Mouse (Mus musculus) heart, postnatal 0 days (tissue): ENCODE results near the gene Nmnat2. TPM values are rescaled to one million over a fixed set of nuclear protein-coding genes. Genes with fewer than 3 reads are reported as not detected.

ENCODE experiments used
- ATAC-seq: fragments of 200-750 bp; cut with Nextera tagmentation; 2 replicates; pipeline ENCODE4 v1.8.0; 2017; ENCODE audit warnings: low read depth, moderate number of reproducible peaks, moderate library complexity; ENCODE audit not compliant: insufficient read depth
- DNase-seq: peaks from one replicate; pipeline ENCODE4 v3.0.0-alpha.2; 2016; ENCODE audit warnings: low spot score
- H3K27ac ChIP-seq: fragments of 300-500 bp; sonication (generic); 2 replicates; pipeline ENCODE4 v1.5.1; 2014; ENCODE audit warnings: low read depth, mild to moderate bottlenecking
- H3K27me3 ChIP-seq: fragments of 300-500 bp; sonication (generic); 2 replicates; pipeline ENCODE4 v1.6.1; 2014; ENCODE audit warnings: low read length, mixed read lengths; ENCODE audit not compliant: control insufficient read depth, insufficient read depth
- H3K36me3 ChIP-seq: fragments of 300-500 bp; sonication (generic); replicated peaks from 2 replicates; pipeline ENCODE4 v1.6.1; 2014; ENCODE audit warnings: low read length, mixed read lengths; ENCODE audit not compliant: control insufficient read depth, insufficient read depth
- H3K4me1 ChIP-seq: fragments of 300-500 bp; sonication (generic); 2 replicates; pipeline ENCODE4 v1.6.1; 2014; ENCODE audit warnings: antibody characterized with exemption; ENCODE audit not compliant: control insufficient read depth, insufficient read depth
- H3K4me2 ChIP-seq: fragments of 300-500 bp; sonication (generic); 2 replicates; pipeline ENCODE4 v1.6.1; 2014; ENCODE audit warnings: low read depth, mild to moderate bottlenecking, low read length, moderate library complexity
- H3K4me3 ChIP-seq: fragments of 300-500 bp; sonication (generic); 2 replicates; pipeline ENCODE4 v1.5.1; 2014; ENCODE audit warnings: low read depth, low read length
- H3K9ac ChIP-seq: fragments of 300-500 bp; sonication (generic); replicated peaks from 2 replicates; pipeline ENCODE4 v1.6.1; 2014; ENCODE audit warnings: low read depth, low read length, mixed read lengths
- H3K9me3 ChIP-seq: fragments of 300-500 bp; sonication (generic); replicated peaks from 2 replicates; pipeline ENCODE4 v1.6.1; 2016; ENCODE audit warnings: low read length; ENCODE audit not compliant: control insufficient read depth
- CTCF ChIP-seq: IDR thresholded peaks from 2 replicates; pipeline ENCODE4 v1.5.1; 2016; ENCODE audit warnings: antibody characterized with exemption, control low read depth, low read depth
- EP300 ChIP-seq: IDR thresholded peaks from 2 replicates; pipeline ENCODE4 v1.6.1; 2016; ENCODE audit warnings: antibody characterized with exemption, low read depth
- WGBS: fragments of 180-500 bp; shearing (Covaris S2); extraction: QIAGEN DNeasy Blood & Tissue Kit; methylation state at CpG from one replicate; pipeline ENCODE4 v1.1.7; 2014; 5-methylcytosine and 5-hydroxymethylcytosine counted together
- polyA plus RNA-seq: library from polyadenylated mRNA; unstranded; fragments of >200 nt; fragmentation: Nextera tagmentation; extraction: Ambion mirVana; gene quantifications from 2 replicates; pipeline ENCODE4 v1.2.1, GENCODE M21; 2015
- total RNA-seq: library from RNA; depleted of rRNA; stranded (reverse); fragments of >200 nt; gene quantifications from 2 replicates; pipeline ENCODE4 v1.2.3, GENCODE M21; 2014; ENCODE audit warnings: low replicate concordance

The Nmnat2 gene
- total and polyA plus RNA-seq, 2 experiments from 2014 or later, result 0.57 to 0.69 TPM

DNA sequence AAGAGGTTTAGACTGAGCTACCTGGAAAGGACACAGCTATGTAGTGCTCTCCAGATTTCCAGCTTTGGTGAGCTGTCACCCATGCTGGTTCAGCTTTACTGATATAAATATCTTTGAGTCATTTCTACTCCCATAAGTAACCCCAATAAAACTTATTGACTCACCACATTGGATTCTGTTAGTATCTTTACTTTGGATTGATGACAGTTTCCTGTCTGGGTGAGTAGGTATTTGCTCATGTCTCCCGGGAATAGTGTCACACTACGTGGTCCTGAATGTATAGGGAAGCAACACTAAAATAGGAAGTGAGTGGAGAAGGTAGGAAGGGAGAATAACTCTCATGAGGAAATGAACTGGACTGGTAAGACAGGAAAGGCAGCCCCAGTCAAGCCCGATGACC lies 33.0 kb upstream of the Nmnat2 start:
- no peak overlapping the region for H3K4me2 ChIP-seq
- H3K4me1 ChIP-seq, result no peaks in the 10 kb centered on the region
- no peaks in the 10 kb centered on the region for H3K36me3 ChIP-seq
- 46% methylated on average over 3 of the region's 3 CpGs for WGBS
- H3K4me3 ChIP-seq, result no peak overlapping the region
- no peaks in the 10 kb centered on the region for H3K9me3 ChIP-seq
- DNase-seq (no peak), ATAC-seq (no peak)
- no peak for TF ChIP-seq EP300
- TF ChIP-seq CTCF, result no peak
- no peak overlapping the region for H3K9ac ChIP-seq
- H3K27me3 ChIP-seq, result no peaks in the 10 kb centered on the region
- no peak overlapping the region for H3K27ac ChIP-seq

DNA sequence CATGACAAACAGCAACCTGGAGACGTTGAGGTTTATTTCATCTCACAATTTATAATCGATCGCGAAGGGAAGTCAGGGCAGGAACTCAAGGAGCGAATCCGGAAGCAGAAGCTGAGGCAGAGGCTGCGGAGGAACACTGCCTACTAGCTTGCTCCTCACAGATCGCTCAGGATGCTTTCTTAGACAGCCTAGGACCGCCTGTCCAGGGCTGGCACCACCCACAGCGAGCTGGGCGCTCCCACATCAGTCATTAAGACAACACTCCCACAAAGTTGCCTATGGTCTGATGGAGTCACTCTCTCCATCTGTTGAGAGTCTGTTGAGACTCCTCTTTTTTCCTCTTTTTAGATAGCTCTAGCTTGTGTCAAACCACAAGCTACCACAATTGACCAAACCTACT lies 20.8 kb upstream of the Nmnat2 start:
- no peak overlapping the region for H3K4me2 ChIP-seq
- H3K4me1 ChIP-seq, result no peaks in the 10 kb centered on the region
- no peaks in the 10 kb centered on the region for H3K9me3 ChIP-seq
- no peak for DNase-seq
- H3K36me3 ChIP-seq, result no peaks in the 10 kb centered on the region
- TF ChIP-seq EP300 (no peak), CTCF (no peak)
- 56% methylated on average over 11 of the region's 11 CpGs for WGBS
- no peaks in the 10 kb centered on the region for H3K27me3 ChIP-seq
- no peak for ATAC-seq
- no peak overlapping the region for H3K4me3 ChIP-seq
- H3K9ac ChIP-seq, result no peak overlapping the region
- H3K27ac ChIP-seq, result no peak overlapping the region

DNA sequence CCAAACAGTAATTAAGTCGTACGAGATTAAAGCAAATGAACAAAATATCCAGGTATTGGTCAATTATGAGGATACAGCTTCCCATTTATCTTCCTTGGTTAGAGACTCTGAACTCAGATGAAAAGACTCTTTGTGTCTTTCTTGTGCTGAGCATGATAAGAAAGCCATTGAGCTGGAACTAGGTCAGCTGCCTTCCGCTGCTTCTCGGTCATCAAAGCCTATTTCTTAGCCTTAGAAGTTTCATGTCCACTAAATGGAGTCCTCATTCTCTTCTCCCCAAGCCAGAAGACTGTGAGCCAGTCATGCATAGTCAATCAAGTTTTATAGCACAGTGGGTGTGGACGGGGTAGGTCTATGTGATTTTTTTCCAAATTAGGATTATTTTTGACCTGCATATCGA lies 19.3 kb upstream of the Nmnat2 start:
- ATAC-seq, result no peak
- no peaks in the 10 kb centered on the region for H3K4me1 ChIP-seq
- no peak overlapping the region for H3K27ac ChIP-seq
- WGBS, result 81% methylated on average over 6 of the region's 6 CpGs
- no peaks in the 10 kb centered on the region for H3K27me3 ChIP-seq
- H3K9me3 ChIP-seq, result no peaks in the 10 kb centered on the region
- H3K4me2 ChIP-seq, result no peak overlapping the region
- no peak for TF ChIP-seq CTCF
- TF ChIP-seq EP300, result no peak
- H3K36me3 ChIP-seq, result no peaks in the 10 kb centered on the region
- no peak overlapping the region for H3K9ac ChIP-seq
- H3K4me3 ChIP-seq, result no peak overlapping the region
- no peak for DNase-seq

DNA sequence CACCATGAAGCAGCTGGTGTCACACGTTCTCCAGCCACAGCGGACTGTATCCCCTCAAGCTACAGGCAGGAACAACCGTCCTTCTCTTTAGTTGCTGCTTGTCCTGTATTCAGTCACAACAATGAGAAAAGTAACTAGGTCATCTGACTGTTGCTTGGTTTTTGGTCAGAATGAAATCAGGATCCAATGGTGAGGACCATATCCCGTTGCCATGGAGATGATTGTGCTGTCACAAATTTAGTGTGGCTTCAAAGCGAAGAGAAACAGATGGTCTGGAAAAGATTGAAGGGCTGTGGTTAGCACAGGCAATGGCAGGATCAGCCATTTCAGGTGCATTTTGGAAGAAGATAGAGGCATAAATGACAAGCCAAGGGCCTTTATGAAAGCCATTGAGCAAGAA lies 18.4 kb upstream of the Nmnat2 start:
- H3K9me3 ChIP-seq, result no peaks in the 10 kb centered on the region
- ATAC-seq (no peak), DNase-seq (no peak)
- 57% methylated on average over 5 of the region's 5 CpGs for WGBS
- no peak overlapping the region for H3K9ac ChIP-seq
- no peaks in the 10 kb centered on the region for H3K4me1 ChIP-seq
- no peaks in the 10 kb centered on the region for H3K36me3 ChIP-seq
- no peak overlapping the region for H3K4me3 ChIP-seq
- H3K27ac ChIP-seq, result no peak overlapping the region
- TF ChIP-seq CTCF (no peak), EP300 (no peak)
- H3K27me3 ChIP-seq, result no peaks in the 10 kb centered on the region
- no peak overlapping the region for H3K4me2 ChIP-seq

DNA sequence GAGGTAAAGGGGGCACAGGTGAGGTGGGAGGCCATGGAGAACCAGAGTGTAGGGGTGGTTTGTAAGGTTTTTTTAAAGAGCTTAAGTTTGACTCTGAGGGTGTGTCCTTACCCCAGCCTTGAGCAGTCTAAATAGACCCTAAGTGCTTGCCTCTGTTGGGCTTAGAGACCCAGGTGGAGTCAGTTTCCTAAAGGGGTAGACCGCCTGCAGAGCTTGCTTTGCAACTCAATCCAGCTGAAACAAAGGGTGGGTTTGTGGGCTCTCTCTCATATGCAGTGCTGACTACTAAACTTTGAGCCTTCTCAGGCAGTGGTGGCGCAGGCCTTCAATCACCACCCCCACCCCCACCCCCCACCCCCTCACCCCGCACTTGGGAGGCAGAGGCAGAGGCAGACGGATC lies 11.8 kb upstream of the Nmnat2 start:
- no peak overlapping the region for H3K4me2 ChIP-seq
- no peaks in the 10 kb centered on the region for H3K9me3 ChIP-seq
- no peaks in the 10 kb centered on the region for H3K4me1 ChIP-seq
- H3K27me3 ChIP-seq, result no peaks in the 10 kb centered on the region
- WGBS, result 53% methylated on average over 4 of the region's 4 CpGs
- no peak overlapping the region for H3K27ac ChIP-seq
- H3K4me3 ChIP-seq, result no peak overlapping the region
- DNase-seq, result no peak
- no peak overlapping the region for H3K9ac ChIP-seq
- ATAC-seq, result no peak
- no peaks in the 10 kb centered on the region for H3K36me3 ChIP-seq
- TF ChIP-seq EP300, result no peak
- TF ChIP-seq CTCF, result no peak

DNA sequence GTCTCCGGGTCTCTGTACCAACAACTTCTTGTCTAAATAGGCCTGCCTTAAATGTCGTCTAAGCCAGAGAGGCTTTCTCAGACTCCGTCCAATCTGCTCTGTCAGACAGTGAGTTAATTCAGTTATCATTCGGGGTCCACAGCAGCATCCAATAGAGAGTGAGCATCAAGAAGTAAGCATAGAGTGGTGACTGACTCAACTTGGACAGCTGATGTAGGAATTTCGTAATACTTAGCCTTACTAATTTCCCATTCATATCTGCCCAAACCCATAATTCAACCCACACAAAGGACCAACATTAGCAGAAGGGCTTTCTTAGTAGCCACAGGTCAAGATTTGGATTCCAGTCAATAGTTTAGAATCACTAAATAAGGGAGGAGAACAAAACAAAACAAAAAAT lies 626 bp upstream of the Nmnat2 start:
- H3K4me1 ChIP-seq, result peaks cover 6% of the 10 kb centered on the region; the same call in 1 of the 2 replicates
- H3K9ac ChIP-seq, result no peak overlapping the region
- no peak for ATAC-seq
- 71% methylated on average over 5 of the region's 5 CpGs for WGBS
- no peak for TF ChIP-seq CTCF
- no peak for TF ChIP-seq EP300
- no peaks in the 10 kb centered on the region for H3K36me3 ChIP-seq
- peaks cover 37% of the 10 kb centered on the region for H3K27me3 ChIP-seq
- no peak overlapping the region for H3K27ac ChIP-seq
- no peaks in the 10 kb centered on the region for H3K9me3 ChIP-seq
- no peak overlapping the region for H3K4me3 ChIP-seq
- no peak for DNase-seq
- no peak overlapping the region for H3K4me2 ChIP-seq
